Mouse (Mus musculus): ENCODE measurements at regions not wholly inside any gene's neighbourhood (a gene's known extent, or its start where the extent isn't known, plus 50 kb on each side); places are given as distances from the start of the nearest gene placed in this dataset.

GRCm38 (mm10) chr6:148705711-148706110 lies 125.6 kb downstream of the Ipo8 start:
- TF ChIP-seq CTCF (conservative IDR thresholded peaks at IDR 0.05; ENCODE audit: insufficient read depth, insufficient read length, low read depth, low read length) (peak; percentile 53), POLR2A (IDR thresholded peaks at IDR 0.05; ENCODE audit: low read depth, low read length) (no peak)
